Mouse (Mus musculus) ovary, postnatal 10 days (tissue): ENCODE measurements at regions not wholly inside any gene's neighbourhood (a gene's known extent, or its start where the extent isn't known, plus 50 kb on each side); places are given as distances from the start of the nearest gene placed in this dataset.

Experiments
- DNase-seq: peaks from one replicate; pipeline ENCODE4 v3.0.0; 2022; ENCODE audit warnings: low spot score

GRCm38 (mm10) chr3:35235066-35235465 is 518.8 kb upstream of the Atp11b start:
- no peak for DNase-seq

DNA sequence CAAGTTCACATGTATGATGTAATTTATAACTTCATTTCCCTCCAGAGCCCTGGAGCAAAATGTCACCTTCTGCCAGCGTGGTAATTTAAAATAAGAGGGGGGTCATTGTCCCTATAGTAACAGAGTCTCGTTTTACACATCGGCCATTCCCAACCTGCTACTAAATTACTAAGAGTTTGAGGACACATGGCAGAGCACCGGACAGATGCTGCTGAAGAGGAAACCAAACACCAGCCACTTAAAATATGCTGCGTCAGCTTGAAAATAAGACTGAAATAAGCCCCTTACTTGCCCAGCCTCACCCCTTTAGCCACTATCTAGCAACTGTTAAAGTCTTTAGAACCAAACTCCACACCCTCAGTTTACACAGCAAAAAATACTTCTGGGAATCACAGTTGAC is 518.1 kb upstream of the Atp11b start:
- no peak for DNase-seq

DNA sequence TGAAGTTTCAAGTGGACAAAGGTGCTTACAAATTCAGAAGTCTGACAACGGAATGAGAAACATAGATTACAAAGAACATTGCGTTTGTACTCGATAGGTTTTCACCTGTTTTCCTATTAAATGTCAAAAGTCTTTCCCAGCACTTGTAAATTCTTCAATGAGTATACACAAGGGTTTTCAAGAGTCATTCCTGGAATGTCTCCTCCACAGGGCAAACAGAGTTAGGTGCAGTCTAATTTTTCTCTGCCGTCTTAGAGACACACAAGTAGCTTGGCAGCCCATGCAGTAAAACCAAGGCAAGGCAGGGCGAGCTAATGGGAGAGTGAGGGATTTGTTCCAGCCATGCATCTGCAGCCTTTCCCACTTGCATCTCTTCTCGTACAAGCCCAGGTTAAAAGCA is 516.6 kb upstream of the Atp11b start:
- DNase-seq, result no peak

- DNase-seq, result no peak
These were observed 511.6 kb upstream of the Atp11b start for GRCm38 (mm10) chr3:35242349-35242748.

GRCm38 (mm10) chr3:35242871-35243529 is 510.9 kb upstream of the Atp11b start:
- DNase-seq, result no peak

GRCm38 (mm10) chr3:35245003-35245402 is 508.9 kb upstream of the Atp11b start:
- DNase-seq, result no peak

- no peak for DNase-seq
These were observed 507.8 kb upstream of the Atp11b start for GRCm38 (mm10) chr3:35245946-35246665.

DNA sequence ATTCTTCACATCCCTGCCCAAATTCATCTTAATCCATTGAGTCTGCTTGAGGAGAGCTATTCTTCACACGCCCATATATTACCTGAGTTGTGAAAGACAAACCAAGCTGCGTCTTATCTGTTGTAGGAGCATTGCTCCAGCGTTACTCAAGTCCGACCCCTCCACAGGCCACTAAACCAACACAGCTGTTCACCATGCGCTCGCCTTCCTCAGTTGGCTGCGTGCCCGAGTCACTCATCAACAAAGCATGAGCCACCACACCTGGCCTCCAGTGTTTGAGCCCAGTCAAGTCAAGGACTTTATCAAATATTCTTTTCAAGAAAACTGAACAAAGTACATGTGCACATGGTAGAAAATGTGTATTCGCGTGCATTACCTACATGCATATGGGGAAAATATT is 504.7 kb upstream of the Atp11b start:
- no peak for DNase-seq

DNA sequence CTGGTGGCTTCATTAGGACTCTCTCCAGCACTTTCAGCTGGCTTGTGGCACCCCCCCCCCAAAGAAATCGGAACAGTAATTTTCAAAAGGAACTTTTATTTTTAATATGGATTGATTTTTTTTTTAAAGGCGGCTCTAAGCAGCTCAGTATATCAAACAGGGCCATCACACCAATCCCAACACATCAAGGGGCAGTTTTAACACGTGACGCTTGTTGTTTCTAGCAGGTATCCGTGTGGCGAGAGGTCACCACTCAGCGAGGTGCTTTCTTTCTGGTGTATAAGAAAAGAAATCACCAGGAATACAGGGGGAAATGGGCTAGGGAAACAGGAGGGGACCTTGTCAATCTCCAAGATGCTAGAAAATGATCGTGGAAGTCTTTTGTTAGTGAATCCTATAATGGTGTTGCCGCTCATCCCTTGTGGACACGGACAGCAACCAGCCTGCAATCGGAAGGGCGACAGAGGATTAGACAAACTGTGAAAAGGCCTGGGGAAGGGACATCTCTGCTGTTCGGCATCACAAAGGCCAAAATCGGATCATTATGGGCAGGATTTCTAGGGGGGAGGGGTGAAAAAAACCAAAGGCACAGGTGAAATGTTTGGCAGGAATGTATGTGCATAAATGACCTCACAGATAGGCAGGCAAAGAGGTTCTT is 503.7 kb upstream of the Atp11b start:
- DNase-seq, result no peak

DNA sequence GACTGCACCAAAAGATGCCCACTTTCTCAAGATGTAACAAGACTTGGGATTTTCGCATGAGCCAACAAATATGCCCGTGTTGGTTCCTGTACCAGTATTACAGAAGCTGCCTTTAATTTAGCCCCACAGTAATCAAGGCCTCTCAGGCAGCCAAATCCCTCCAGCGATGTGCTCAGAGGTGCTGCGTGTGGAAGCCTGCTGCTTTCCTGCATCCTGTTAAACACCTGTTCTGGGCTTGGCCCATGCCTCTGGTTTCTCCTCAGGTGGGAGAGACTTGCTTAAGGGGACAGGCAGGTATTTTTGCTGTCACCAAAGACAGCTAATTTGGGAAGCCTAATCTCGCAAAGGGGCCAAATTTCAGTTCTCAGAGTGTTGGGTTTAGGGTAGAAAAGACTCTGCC is 500.0 kb upstream of the Atp11b start:
- DNase-seq, result no peak

DNA sequence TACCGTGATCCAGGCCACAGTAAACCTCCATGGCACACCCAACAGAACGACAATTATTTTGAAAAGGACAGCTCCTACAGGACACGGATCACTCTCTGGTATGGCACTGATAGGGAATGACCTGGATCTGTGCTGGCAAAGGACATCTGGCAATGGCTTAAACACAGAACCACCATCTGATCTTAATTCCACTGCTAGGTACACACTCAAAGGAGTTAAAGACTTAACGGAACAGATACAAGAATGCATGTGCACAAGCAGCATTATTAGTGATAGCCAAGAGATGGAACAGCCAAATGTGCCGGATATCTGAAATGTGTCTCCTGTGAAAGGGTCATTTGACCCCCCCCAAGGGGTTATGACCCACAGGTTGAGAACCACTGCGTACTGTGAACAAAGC is 493.0 kb upstream of the Atp11b start:
- DNase-seq, result no peak

- no peak for DNase-seq
These were observed 485.0 kb upstream of the Atp11b start for GRCm38 (mm10) chr3:35268949-35269348.

DNA sequence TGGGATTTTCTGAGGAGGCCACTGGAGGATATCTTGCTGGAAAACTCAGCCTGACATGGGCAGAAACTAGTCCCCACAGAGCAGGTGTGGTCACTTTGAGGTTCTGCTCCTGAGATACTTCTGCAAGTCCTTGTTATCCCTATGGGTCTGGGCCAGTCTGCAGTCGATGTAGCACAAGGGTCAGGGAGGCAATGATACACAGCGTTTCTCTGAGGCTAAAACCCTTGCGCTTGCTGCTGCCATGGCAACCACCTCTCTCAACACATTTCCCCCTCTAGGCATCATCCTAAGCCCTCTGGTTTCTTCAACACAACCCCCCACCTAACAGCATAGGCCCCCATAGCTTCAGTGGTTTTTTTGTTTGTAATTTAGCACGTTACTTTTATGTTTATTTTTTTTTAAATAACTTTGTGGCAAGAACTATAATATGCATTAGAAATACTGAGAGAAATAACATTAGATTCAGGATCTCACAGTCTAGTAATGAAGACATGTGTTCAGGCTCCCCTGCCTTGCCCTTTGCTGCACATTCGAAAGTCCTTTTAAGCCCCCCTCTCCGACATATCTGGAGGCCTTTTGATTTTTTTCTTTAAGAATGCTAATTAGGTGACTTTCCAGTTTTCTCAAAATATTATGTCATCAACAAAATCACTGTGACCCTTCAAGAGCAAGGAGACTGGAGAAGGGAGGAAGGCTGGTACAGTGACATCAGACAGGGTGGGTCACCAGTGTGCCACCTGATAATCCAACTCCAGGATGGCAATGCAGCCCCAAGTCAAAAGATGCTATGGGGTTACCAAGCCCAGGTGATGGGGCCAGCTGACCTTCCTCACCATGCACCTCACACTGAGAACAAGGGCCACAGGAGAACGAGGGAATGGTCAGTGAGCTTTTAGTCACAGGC is 483.7 kb upstream of the Atp11b start:
- no peak for DNase-seq

DNA sequence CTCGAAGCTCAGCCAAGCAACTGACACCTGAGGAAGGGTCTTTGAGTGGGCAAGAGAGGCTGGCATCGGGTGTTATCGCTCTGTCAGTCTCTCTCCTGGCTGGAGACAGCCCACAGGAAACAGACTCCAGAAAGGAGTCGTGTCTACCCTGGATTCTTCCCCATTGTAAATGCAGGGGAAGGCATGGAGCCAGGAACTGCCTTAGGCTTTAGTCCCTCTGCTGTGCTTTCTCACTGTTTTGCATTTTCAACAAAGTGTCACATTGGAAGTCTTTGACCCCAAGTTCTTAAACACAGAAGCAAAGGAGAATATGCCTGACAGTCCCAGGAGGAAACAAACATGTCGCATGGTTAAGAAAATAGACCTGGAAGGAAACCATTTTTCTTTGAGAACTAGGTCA is 480.4 kb upstream of the Atp11b start:
- no peak for DNase-seq

DNA sequence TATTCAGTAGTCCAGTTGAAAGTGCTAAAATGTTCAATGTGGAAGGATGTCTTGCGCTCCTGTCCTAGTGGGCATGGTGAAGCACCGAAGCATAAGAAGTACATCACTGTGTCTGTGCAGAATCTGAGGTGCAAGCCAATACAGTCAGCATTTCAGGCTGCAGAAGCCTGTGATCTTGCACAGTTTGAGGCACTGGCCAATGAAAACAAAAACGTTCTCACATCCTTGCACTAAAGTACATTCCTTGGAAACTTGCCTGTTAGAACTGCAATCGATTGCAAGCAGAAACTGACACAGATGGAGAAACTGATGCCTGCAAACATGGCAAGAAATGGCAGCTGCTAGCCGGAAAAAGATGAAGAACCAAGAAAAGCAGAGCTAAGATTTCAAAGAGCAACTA is 472.9 kb upstream of the Atp11b start:
- no peak for DNase-seq

DNA sequence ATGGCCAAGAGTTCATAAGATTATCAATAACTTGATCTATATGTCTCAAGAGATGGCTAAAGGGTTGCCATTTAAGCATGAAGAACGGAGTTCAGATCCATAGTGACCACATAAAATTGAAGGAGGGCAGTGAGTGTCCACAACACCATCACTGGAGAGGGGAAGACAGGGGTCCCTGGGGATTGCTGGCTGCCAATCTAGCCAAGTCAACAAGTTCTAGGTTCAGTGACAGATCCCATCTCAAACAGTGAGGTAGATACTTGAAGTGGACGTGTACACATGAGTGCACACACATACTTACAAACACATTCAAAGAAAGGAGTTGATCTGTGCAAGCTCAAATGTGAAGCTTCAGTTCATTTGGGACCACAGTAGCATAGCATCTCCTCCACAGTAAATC is 471.8 kb upstream of the Atp11b start:
- DNase-seq, result no peak

DNA sequence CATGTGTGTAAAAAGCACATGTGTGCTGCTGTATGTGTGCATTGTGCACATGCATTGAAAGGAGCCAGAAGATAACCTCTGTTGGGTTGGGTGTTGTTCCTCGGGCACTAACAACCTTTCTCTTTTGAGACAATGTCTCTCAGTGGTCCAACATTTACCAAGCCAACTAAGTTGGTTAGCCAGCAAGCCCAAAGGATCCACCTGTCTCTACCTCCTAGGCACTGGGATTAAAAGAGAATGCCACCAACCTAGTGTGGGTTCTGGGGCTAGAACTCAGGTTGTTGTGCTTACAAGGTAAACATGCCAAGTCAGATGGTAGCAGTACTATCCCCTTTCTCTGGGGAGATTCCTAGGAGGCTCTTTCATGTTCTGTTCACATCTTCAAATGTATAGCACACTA is 459.1 kb upstream of the Atp11b start:
- no peak for DNase-seq

DNA sequence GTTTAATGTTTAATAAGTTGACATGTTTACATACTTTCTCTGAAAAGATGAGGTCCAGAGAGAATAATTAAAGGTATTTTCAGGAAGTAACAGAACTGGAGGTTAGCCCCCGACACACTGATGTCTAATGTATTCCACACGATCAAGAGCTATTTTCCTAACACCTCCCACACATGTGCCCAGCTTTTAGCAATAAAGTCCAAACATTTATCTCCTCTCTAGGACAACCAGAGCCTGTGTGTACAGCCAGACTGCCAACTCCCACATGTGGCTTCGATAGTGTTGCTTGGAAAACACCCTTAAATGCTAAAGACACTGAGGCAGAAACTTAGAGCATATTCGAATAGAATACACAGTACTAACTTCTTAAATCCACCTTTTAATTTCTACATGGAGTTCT is 458.2 kb upstream of the Atp11b start:
- DNase-seq, result no peak

- DNase-seq, result no peak
These were observed 454.9 kb upstream of the Atp11b start for GRCm38 (mm10) chr3:35299036-35299435.

DNA sequence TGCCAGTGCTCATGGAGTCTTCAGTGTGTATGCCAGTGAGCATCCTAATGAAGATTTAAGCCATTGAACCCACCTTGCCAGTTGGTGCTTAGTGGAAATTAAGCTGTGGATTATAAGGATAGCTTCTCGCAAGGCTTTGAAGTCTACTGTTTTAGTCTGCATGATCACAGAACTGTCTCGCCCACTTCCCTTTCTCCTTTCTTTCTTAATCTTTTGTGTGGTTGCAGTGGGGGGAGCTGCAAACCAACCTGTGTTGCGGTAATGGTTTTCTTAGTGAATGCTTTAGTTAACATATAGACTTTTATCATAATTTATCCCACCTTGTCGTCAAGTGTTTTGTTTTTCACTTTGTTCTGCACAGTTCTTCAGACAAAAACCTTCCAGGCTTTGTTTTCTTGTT is 447.9 kb upstream of the Atp11b start:
- no peak for DNase-seq

DNA sequence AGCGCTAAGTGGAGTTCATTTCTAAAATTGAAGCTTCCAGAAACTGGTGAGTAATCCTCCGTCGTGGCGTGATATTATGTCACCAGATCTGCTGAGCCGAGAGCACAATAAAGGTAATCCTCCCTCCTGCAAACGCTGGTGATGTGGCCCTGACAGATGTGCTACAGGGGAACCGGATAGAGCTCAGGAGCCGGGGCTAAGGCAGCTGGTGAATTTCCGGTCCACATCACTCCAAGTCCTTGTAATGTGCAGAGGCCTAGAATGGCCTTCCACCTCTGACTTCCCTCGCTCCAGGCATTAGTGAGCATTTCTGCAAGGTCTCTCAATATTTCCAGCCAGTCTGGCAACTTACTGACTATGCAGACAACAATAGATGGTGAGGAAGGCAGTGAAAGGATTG is 439.7 kb upstream of the Atp11b start:
- DNase-seq, result no peak

DNA sequence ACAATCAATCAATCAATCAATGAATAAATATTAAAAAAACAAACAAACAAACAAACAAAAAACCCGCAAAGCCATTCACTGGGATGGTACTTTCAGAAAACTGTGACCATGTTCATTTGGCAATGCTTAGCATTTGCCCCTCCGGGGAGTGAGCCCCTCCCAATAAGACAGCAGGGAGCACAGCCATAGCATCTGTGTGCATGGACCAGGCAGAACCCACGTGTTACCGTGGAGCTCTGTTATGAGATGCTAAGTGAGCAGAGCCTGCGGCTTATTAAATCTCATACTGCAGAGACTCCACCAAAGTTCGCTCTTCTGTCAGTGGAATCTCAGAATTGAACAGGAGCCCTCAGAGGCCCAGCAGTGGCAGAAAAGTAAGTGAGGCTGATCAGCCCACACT is 438.7 kb upstream of the Atp11b start:
- no peak for DNase-seq

DNA sequence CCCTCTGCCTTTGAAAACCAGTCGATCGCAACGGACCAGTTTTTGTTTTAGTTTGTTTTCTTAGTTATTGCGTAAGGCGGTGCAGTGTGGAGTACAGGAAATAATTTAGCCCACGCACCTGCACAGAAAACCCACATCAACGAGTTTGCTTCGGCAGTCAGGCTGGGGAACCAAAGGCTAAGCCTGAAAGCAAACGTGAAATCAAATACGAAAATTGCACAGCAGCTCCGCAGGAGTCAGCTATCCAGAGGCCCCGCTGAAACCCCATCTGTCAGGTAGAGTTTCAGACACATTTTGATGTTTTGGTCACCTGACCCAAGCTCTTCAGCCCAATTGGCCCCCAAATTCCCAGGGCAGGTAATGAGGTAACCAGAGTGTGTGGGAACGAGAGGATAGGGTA is 435.6 kb upstream of the Atp11b start:
- DNase-seq, result no peak
